Mouse (Mus musculus) liver, embryonic 13.5 days (tissue): ENCODE data around the gene Ppp1r18. TPM values are rescaled to one million over a fixed set of nuclear protein-coding genes. Genes with fewer than 3 reads are reported as not detected.

Experiments used
- ATAC-seq: fragments of 200-750 bp; cut with Nextera tagmentation; 2 replicates; pipeline ENCODE4 v1.8.0; 2017; ENCODE audit warnings: low read depth, mild to moderate bottlenecking, moderate number of reproducible peaks, moderate library complexity
- DNase-seq: peaks from one replicate; pipeline ENCODE4 v3.0.0; 2022
- H3K27ac ChIP-seq: fragments of 300-500 bp; sonication (generic); 2 replicates; pipeline ENCODE4 v1.5.1; 2015; ENCODE audit warnings: moderate library complexity, mild to moderate bottlenecking, inconsistent platforms
- H3K27me3 ChIP-seq: fragments of 300-500 bp; sonication (generic); 2 replicates; pipeline ENCODE4 v1.6.1; 2015; ENCODE audit warnings: mild to moderate bottlenecking, inconsistent platforms
- H3K36me3 ChIP-seq: fragments of 300-500 bp; sonication (generic); 2 replicates; pipeline ENCODE4 v1.6.1; 2015; ENCODE audit warnings: mild to moderate bottlenecking, inconsistent platforms
- H3K4me1 ChIP-seq: fragments of 300-500 bp; sonication (generic); replicated peaks from 2 replicates; pipeline ENCODE4 v1.6.1; 2015; ENCODE audit warnings: inconsistent platforms
- H3K4me2 ChIP-seq: fragments of 300-500 bp; sonication (generic); 2 replicates; pipeline ENCODE4 v1.6.1; 2015; ENCODE audit warnings: inconsistent platforms, mild to moderate bottlenecking, moderate library complexity
- H3K4me3 ChIP-seq: fragments of 300-500 bp; sonication (generic); replicated peaks from 2 replicates; pipeline ENCODE4 v1.5.1; 2015; ENCODE audit warnings: mild to moderate bottlenecking, inconsistent platforms
- H3K9ac ChIP-seq: fragments of 300-500 bp; sonication (generic); 2 replicates; pipeline ENCODE4 v1.6.1; 2015; ENCODE audit warnings: mild to moderate bottlenecking, inconsistent platforms
- H3K9me3 ChIP-seq: fragments of 300-500 bp; sonication (generic); replicated peaks from 2 replicates; pipeline ENCODE4 v1.6.1; 2016; ENCODE audit warnings: inconsistent platforms
- WGBS: fragments of 180-500 bp; shearing (Covaris S2); methylation state at CpG from one replicate; pipeline ENCODE4 v1.1.7; 2015; ENCODE audit not compliant: insufficient replicate concordance; 5-methylcytosine and 5-hydroxymethylcytosine counted together
- polyA plus RNA-seq: library from polyadenylated mRNA; unstranded; fragments of >200 nt; fragmentation: Nextera tagmentation; extraction: Ambion mirVana; gene quantifications from 2 replicates; pipeline ENCODE4 v1.2.1, GENCODE M21; 2015

Ppp1r18 gene
- polyA plus RNA-seq, 1 experiment from 2014 or later = 8.0 TPM

DNA sequence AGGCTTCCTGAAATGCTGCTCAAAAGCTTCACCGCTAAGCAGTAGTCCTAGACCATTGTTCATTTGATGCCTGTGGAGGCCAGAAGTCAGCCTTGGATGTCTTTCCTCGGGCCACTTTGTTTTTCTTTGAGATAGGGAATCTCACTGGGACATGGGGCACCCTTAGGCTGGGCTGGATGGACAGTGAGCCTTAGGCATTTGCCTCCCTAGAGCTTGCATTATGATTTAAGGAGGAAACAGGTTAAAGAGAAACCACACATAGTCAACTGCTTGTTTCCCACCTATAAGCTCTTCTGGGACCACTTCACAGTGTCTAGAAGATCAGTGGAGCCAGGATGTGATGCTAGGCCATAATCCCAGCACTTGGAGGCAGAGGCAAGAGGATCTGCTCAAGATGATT, 5.6 kb upstream of the Ppp1r18 start:
- no peaks in the 10 kb centered on the region for H3K9me3 ChIP-seq
- H3K4me1 ChIP-seq = peaks cover 28% of the 10 kb centered on the region
- no peak for DNase-seq
- H3K4me3 ChIP-seq = no peak overlapping the region
- WGBS = 65% methylated on average over 2 of the region's 2 CpGs
- H3K9ac ChIP-seq = no peak overlapping the region
- peaks cover 19% of the 10 kb centered on the region for H3K27me3 ChIP-seq
- H3K36me3 ChIP-seq = peaks cover 37% of the 10 kb centered on the region
- no peak overlapping the region for H3K27ac ChIP-seq
- no peak overlapping the region for H3K4me2 ChIP-seq
- no peak for ATAC-seq

DNA sequence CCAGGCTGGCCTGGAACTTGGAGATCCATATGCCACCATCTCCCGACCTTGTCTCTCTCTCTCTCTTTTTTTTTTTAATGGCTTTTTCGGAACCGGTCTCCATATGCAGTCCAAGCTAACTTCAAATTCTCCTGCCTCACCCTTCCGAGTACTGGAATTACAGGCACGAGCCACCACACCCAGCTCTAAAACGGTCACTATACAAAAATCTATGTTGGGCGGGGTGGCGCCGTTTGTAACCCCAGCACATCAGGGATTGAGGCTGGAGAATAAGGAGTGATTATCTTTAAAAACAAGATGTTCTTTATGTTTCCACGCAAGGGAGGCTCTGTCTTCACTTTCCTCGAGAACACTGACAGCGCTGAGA, 4.6 kb upstream of the Ppp1r18 start:
- peak; percentile 49 for ATAC-seq
- no peak for DNase-seq
- H3K27ac ChIP-seq = no peak overlapping the region
- H3K9me3 ChIP-seq = no peaks in the 10 kb centered on the region
- peaks cover 30% of the 10 kb centered on the region for H3K36me3 ChIP-seq
- peaks cover 29% of the 10 kb centered on the region for H3K27me3 ChIP-seq
- H3K9ac ChIP-seq = peak overlapping the region; percentile 81
- H3K4me2 ChIP-seq = peak overlapping the region; percentile 80
- peak overlapping the region; percentile 77 for H3K4me3 ChIP-seq
- 5% methylated on average over 12 of the region's 12 CpGs for WGBS
- H3K4me1 ChIP-seq = peaks cover 38% of the 10 kb centered on the region

DNA sequence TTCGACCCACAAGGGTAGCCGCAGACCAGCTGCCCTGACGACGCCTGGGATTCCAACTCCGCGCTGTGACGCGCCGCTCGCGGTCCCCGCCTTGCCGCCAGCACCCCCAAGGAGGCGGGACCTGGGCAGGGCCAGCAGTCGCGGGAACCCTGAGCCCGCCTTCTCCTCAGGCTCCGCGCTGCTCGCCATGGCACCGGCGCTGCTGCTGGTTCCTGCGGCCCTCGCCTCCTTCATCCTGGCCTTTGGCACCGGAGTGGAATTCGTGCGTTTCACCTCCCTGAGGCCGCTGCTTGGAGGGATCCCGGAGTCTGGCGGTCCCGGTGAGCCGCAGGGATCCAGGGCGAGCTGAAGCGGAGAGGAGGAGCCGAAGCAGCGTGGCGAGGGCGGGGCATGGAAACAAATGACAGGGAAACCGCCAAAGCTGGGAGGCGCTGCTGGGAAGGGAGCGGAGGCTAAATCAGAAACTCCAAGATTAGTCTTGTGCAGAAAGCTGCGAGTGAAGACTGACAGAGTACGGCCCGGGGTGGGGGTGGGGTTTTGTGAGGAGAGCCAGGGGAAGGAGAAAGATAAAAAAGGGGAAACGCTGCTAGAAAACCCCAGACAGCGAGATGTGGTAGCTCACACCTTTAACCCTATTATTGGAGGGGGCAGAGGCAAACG, 4.1 kb upstream of the Ppp1r18 start, which contains the start of gene Nrm:
Gene Nrm, plus strand, starts transcription at position 121 of the 660 bp plus-strand sequence.
- WGBS = under 1% methylated on average over 47 of the region's 47 CpGs
- Histone ChIP-seq H3K27me3 (peaks cover 34% of the 10 kb centered on the region), H3K9ac (peak within 1 kb of the TSS; percentile 81), H3K4me1 (peaks cover 43% of the 10 kb centered on the region), H3K36me3 (peaks cover 26% of the 10 kb centered on the region), H3K27ac (peak within 1 kb of the TSS; percentile 84), H3K4me2 (peak within 1 kb of the TSS; percentile 80), H3K4me3 (peak within 1 kb of the TSS; percentile 77), H3K9me3 (no peaks in the 10 kb centered on the region)
- ATAC-seq (peak; percentile 95), DNase-seq (peak; percentile 86)

- Histone ChIP-seq H3K27ac (peak overlapping the region; percentile 87; the same call in 1 of the 2 replicates), H3K9ac (peak overlapping the region; percentile 69)
- WGBS = 36% methylated on average over 10 of the region's 10 CpGs
Observed at GRCm38 (mm10) chr17:35864832-35865353, 500 bp upstream of the Ppp1r18 start.

DNA sequence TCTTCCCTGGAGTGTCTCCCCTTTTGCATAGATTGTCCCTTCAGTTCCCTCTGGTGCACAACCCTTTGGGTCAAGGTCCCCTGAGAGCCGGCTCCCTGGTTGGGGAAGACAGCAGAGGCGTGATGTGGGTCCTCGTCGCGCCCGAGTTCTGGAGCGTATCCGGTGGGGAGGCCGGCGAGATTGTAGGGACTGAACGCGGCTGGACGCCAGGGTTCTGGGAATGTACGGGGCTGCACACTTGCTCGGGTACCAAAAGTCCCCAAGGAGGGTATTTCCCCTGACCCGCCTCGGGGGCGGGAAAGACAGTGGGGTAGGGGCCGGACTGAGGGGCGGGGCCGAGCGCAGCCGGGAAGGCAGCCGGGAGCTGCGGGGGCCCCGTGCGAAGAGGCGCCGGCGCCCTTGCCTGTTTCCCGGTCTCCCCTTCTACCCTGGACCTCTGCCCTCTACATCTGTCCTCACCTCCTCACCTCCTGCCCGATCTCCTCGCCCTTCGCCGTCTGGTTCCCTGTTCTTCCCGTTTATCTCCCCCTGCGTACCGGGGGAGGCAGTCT, 963 bp downstream of the Ppp1r18 start:
- WGBS = 0% methylated on average over 24 of the region's 38 CpGs
- H3K27ac ChIP-seq = peak overlapping the region; percentile 87
- H3K9me3 ChIP-seq = 0 out of 2 replicates have a peak, but pooled peaks cover 2% of the 10 kb centered on the region
- peak overlapping the region; percentile 69 for H3K9ac ChIP-seq
- H3K27me3 ChIP-seq = peaks cover 76% of the 10 kb centered on the region
- DNase-seq (no peak), ATAC-seq (no peak)
- 0 out of 2 replicates have a peak, but pooled peaks cover 1% of the 10 kb centered on the region for H3K36me3 ChIP-seq
- peak overlapping the region; percentile 86 for H3K4me2 ChIP-seq
- H3K4me1 ChIP-seq = peaks cover 74% of the 10 kb centered on the region
- H3K4me3 ChIP-seq = peak overlapping the region; percentile 57

More at GRCm38 (mm10) chr17:35864832-35865353, 500 bp upstream of the Ppp1r18 start:
- DNase-seq = no peak
- Histone ChIP-seq H3K27me3 (peaks cover 68% of the 10 kb centered on the region), H3K4me2 (peak overlapping the region; percentile 86), H3K4me3 (peak overlapping the region; percentile 57), H3K9me3 (no peaks in the 10 kb centered on the region), H3K4me1 (peaks cover 75% of the 10 kb centered on the region), H3K36me3 (no peaks in the 10 kb centered on the region)
- ATAC-seq = no peak

DNA sequence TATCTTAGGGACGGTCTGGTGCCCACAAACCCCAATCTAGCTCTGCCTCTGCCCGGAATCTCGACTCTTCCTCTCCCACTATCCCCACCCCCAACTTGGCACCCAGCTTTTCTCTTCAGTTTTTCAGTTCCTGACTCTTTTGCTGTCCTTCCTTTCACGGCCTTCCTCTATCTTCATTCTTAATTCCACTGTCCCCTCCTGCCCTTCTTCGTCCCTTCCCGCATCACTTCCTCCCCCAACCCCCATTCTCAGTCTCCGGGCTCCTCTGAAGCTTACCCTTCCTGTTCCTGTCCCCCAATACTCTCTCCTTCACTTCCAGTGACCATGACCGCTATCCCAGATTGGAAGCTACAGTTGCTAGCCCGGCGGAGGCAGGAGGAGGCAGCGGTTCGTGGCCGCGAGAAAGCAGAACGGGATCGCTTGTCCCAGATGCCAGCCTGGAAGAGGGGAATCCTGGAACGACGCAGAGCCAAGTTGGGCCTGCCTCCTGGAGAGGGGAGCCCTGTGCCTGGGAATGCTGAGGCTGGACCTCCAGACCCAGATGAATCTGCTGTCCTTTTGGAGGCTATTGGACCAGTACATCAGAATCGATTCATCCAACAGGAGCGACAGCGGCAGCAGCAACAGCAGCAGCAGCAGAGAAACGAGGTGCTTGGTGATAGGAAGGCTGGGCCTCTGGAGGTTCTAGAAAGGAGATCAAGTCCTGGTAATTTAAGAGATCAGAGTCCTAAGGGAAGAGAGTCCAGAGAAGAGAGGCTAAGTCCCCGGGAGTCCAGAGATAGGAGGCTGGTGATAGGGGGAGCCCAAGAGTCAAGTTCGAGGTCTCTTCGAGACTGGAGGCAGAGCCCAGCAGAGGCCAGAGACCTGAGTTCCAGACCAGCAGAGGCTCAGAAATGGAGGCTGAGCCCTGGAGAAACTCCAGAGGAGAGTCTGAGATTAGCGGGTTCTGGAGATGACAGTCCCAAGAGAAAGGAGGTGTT, 1.8 kb downstream of the Ppp1r18 start:
- DNase-seq (no peak), ATAC-seq (no peak)
- Histone ChIP-seq H3K27me3 (peaks cover 76% of the 10 kb centered on the region), H3K4me2 (peak overlapping the region; percentile 86), H3K36me3 (0 out of 2 replicates have a peak, but pooled peaks cover 3% of the 10 kb centered on the region), H3K4me1 (peaks cover 68% of the 10 kb centered on the region), H3K4me3 (peak overlapping the region; percentile 57), H3K27ac (peak overlapping the region; percentile 87), H3K9me3 (0 out of 2 replicates have a peak, but pooled peaks cover 3% of the 10 kb centered on the region), H3K9ac (peak overlapping the region; percentile 69)
- 6% methylated on average over 26 of the region's 26 CpGs for WGBS

DNA sequence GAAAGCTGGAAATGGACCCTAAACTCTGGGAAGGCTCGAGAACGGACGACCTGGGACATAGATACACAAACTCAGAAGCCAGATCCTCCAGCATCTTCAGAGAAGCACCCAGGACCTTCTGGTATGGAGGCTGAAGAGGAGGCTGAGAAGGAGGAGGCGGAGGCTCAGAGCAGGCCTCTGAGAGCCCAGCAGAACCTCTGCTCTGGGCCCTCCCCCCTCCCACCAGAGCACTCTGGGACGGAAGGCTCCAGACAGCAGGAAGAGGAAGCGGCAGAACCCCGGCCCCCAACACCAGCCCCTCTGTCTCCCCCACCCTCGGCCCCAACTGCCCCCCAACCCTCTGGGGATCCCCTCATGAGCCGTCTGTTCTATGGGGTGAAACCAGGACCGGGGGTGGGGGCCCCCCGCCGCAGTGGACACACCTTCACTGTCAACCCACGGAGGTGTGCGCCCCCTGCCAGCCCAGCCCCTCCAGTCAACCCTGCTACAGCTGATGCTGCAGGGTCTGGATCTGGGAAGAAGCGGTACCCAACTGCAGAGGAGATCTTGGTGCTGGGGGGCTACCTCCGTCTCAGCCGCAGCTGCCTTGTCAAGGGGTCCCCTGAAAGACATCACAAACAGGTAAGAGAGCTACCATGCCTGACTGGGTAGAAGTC, 2.9 kb downstream of the Ppp1r18 start:
- H3K27ac ChIP-seq = peak overlapping the region; percentile 87
- WGBS = 19% methylated on average over 17 of the region's 17 CpGs
- H3K9me3 ChIP-seq = 0 out of 2 replicates have a peak, but pooled peaks cover 3% of the 10 kb centered on the region
- H3K4me3 ChIP-seq = peak overlapping the region; percentile 57
- 0 out of 2 replicates have a peak, but pooled peaks cover 3% of the 10 kb centered on the region for H3K36me3 ChIP-seq
- ATAC-seq = no peak
- H3K4me2 ChIP-seq = peak overlapping the region; percentile 86
- DNase-seq = no peak
- peaks cover 73% of the 10 kb centered on the region for H3K27me3 ChIP-seq
- peak overlapping the region; percentile 69 for H3K9ac ChIP-seq
- H3K4me1 ChIP-seq = peaks cover 76% of the 10 kb centered on the region

GRCm38 (mm10) chr17:35868961-35869345, 3.6 kb downstream of the Ppp1r18 start:
- 2% methylated on average over 7 of the region's 7 CpGs for WGBS
- Histone ChIP-seq H3K4me2 (peak overlapping the region; percentile 86), H3K36me3 (0 out of 2 replicates have a peak, but pooled peaks cover 3% of the 10 kb centered on the region), H3K27ac (peak overlapping the region; percentile 87), H3K9ac (peak overlapping the region; percentile 69), H3K4me3 (peak overlapping the region; percentile 57), H3K9me3 (0 out of 2 replicates have a peak, but pooled peaks cover 3% of the 10 kb centered on the region), H3K4me1 (peaks cover 81% of the 10 kb centered on the region), H3K27me3 (peaks cover 66% of the 10 kb centered on the region)
- DNase-seq (no peak), ATAC-seq (no peak)

- peak overlapping the region; percentile 86 for H3K4me2 ChIP-seq
- WGBS = 5% methylated on average over 7 of the region's 7 CpGs
- peaks cover 8% of the 10 kb centered on the region; the same call in 1 of the 2 replicates for H3K36me3 ChIP-seq
- H3K4me3 ChIP-seq = peak overlapping the region; percentile 57
- peak overlapping the region; percentile 69 for H3K9ac ChIP-seq
- H3K27me3 ChIP-seq = peaks cover 61% of the 10 kb centered on the region
- peaks cover 84% of the 10 kb centered on the region for H3K4me1 ChIP-seq
- H3K27ac ChIP-seq = peak overlapping the region; percentile 87
- H3K9me3 ChIP-seq = 0 out of 2 replicates have a peak, but pooled peaks cover 3% of the 10 kb centered on the region
- DNase-seq (no peak), ATAC-seq (peak; percentile 34)
Observed at GRCm38 (mm10) chr17:35869346-35870067, 4.1 kb downstream of the Ppp1r18 start.
